8 mouse cellular contexts compared by ENCODE assay signal in genomic region chr5:101020784-101021183, GRCm38 (mm10).
DNase-seq lines count a peak whose midpoint lies in the region; ATAC-seq and TF ChIP-seq lines count a peak whose summit lies in the region.

No protein-coding gene starts in this region.

- ATAC-seq in common myeloid progenitor, adult 5-6 weeks (replicated peaks; ENCODE audit: low read depth, poor library complexity, severe bottlenecking), result peak; percentile 88
- no peak for ATAC-seq in intestine, postnatal 0 days
- peak; percentile 84; the same call in 1 of the 2 replicates for ATAC-seq in midbrain, embryonic 16.5 days

- DNase-seq in heart, adult 11 months, result peak; percentile 81
- DNase-seq in heart, postnatal 25 days (ENCODE audit: low spot score), result no peak
- DNase-seq in gastrocnemius, postnatal 10 days, result peak; percentile 69
- DNase-seq in left cerebral cortex, postnatal 25 days (ENCODE audit: low spot score in 2 of 2), result peak; percentile 81 to 88
- DNase-seq in telencephalon, adult 2 months (ENCODE audit: low read depth, low spot score), result peak; percentile 38

- H3K9ac ChIP-seq in intestine, postnatal 0 days (ENCODE audit: low read depth, low read length), result no peak overlapping the region
- H3K9ac ChIP-seq in midbrain, embryonic 16.5 days (ENCODE audit: low read depth, low read length), result no peak overlapping the region

- WGBS in intestine, postnatal 0 days, result 9% methylated on average over 11 of the region's 11 CpGs
- 7% methylated on average over 11 of the region's 11 CpGs for WGBS in midbrain, embryonic 16.5 days

- H3K27ac ChIP-seq in intestine, postnatal 0 days (ENCODE audit: low read depth, low read length), result no peak overlapping the region
- H3K27ac ChIP-seq in midbrain, embryonic 16.5 days (ENCODE audit: low read length), result no peak overlapping the region

- TF ChIP-seq CTCF in intestine, postnatal 0 days (IDR thresholded peaks at IDR 0.05; ENCODE audit: low read depth), result peak; percentile 95

- H3K36me3 ChIP-seq in intestine, postnatal 0 days (ENCODE audit: control insufficient read depth, insufficient read depth), result no peaks in the 10 kb centered on the region
- no peaks in the 10 kb centered on the region for H3K36me3 ChIP-seq in midbrain, embryonic 16.5 days (ENCODE audit: control insufficient read depth, insufficient read depth, low read length)

- no peaks in the 10 kb centered on the region for H3K27me3 ChIP-seq in intestine, postnatal 0 days (replicated peaks; ENCODE audit: control insufficient read depth, insufficient read depth, low read length)
- peaks cover 7% of the 10 kb centered on the region for H3K27me3 ChIP-seq in midbrain, embryonic 16.5 days (ENCODE audit: control insufficient read depth, insufficient read depth, low read depth, low read length)

- H3K9me3 ChIP-seq in intestine, postnatal 0 days (ENCODE audit: control insufficient read depth), result no peaks in the 10 kb centered on the region
- no peaks in the 10 kb centered on the region for H3K9me3 ChIP-seq in midbrain, embryonic 16.5 days (replicated peaks; ENCODE audit: control insufficient read depth, low read length, poor library complexity, severe bottlenecking)

- no peak overlapping the region for H3K4me3 ChIP-seq in intestine, postnatal 0 days (ENCODE audit: low read depth, low read length)
- H3K4me3 ChIP-seq in midbrain, embryonic 16.5 days (ENCODE audit: low read depth, low read length), result no peak overlapping the region

- no peaks in the 10 kb centered on the region for H3K4me1 ChIP-seq in intestine, postnatal 0 days (replicated peaks; ENCODE audit: control insufficient read depth, insufficient read depth, low read length)
- H3K4me1 ChIP-seq in midbrain, embryonic 16.5 days (ENCODE audit: control insufficient read depth, insufficient read depth, low read length), result peaks cover 5% of the 10 kb centered on the region

- H3K4me2 ChIP-seq in intestine, postnatal 0 days (replicated peaks; ENCODE audit: low read depth), result no peak overlapping the region
- H3K4me2 ChIP-seq in midbrain, embryonic 16.5 days (ENCODE audit: low read length), result peak overlapping the region; percentile 36

- intact Hi-C loops in heart, postnatal 25 days (cut with DNase I), result loop anchor here (2.0 to 5.0 kb wide), 2 partner anchors 632 to 648 kb away; no protein-coding TSS in a partner anchor
- intact Hi-C loops in left cerebral cortex, postnatal 25 days (cut with DNase I), result loop anchor here (1.0 to 10.0 kb wide), 2 partner anchors 344 to 649 kb away; no protein-coding TSS in a partner anchor
